Mouse (Mus musculus) macrophage (primary cell): ENCODE measurements around the gene 4930544G11Rik. TPM values are rescaled to one million over a fixed set of nuclear protein-coding genes. Genes with fewer than 3 reads are reported as not detected.

Source experiments
- H3K27ac ChIP-seq: fragments of 350-480 bp; formaldehyde crosslinking; 2 replicates; pipeline ENCODE4 v1.9.0; 2021
- H3K36me3 ChIP-seq: fragments of 350-480 bp; formaldehyde crosslinking; 2 replicates; pipeline ENCODE4 v1.9.0; 2021; ENCODE audit errors: inconsistent target
- H3K4me3 ChIP-seq: fragments of 350-480 bp; formaldehyde crosslinking; 2 replicates; pipeline ENCODE4 v1.9.0; 2021; ENCODE audit errors: inconsistent target
- H3K79me2 ChIP-seq: fragments of 350-480 bp; formaldehyde crosslinking; 2 replicates; pipeline ENCODE4 v1.9.0; 2021; ENCODE audit errors: inconsistent target
- polyA plus RNA-seq: library from polyadenylated mRNA; stranded (reverse); fragments of 250-400 nt; gene quantifications from 3 replicates; pipeline ENCODE4 v1.2.4, GENCODE M21; 2018; ENCODE audit warnings: inconsistent platforms

The 4930544G11Rik gene
- polyA plus RNA-seq, 1 experiment from 2014 or later: not detected

GRCm38 (mm10) chr6:65998343-65998742 is 45.9 kb downstream of the 4930544G11Rik start:
- no peak overlapping the region for H3K4me3 ChIP-seq

More at GRCm38 (mm10) chr6:65998343-65998742, 45.9 kb downstream of the 4930544G11Rik start:
- H3K79me2 ChIP-seq: no peaks in the 10 kb centered on the region
- no peaks in the 10 kb centered on the region for H3K36me3 ChIP-seq
- H3K27ac ChIP-seq: no peak overlapping the region

Other genes starting within 250 kb of the 4930544G11Rik start
- 0.52 to 0.59 TPM in 2 of 3 replicates, not detected in the other for gene Prdm5, start 173.6 kb upstream of the 4930544G11Rik start, polyA plus RNA-seq